ENCODE assay signal across 18 mouse cellular contexts in genomic region chr13:20793901-20794300, GRCm38 (mm10). TPM values are rescaled to one million over a fixed set of nuclear protein-coding genes. Genes with fewer than 3 reads are reported as not detected.
A peak's percentile ranks its signal among the peaks of the same experiment; 100 is the strongest.
DNase-seq lines count a peak whose midpoint lies in the region; TF ChIP-seq lines count a peak whose summit lies in the region.
"Had no signal": no experiment of that assay in that cellular context is flagged by ENCODE, and none has a peak within 500 bp of the region (broad histone marks: within the 10 kb centered on the region; RNA-seq: fewer than 3 reads in every experiment).

TSS of gene Aoah (plus strand) at chr13:20794113.

- peak; percentile 7 for DNase-seq in heart, adult 8-10 months (ENCODE audit: low spot score)
- DNase-seq in heart, postnatal 25 days (ENCODE audit: low spot score) = no peak
- no peak for DNase-seq in lung, adult 2 months
- no peak for DNase-seq in lung, adult 18-20 months
- peak; percentile 57 for DNase-seq in kidney, postnatal 14 days
- peak; percentile 27 to 59 for DNase-seq in natural killer cell, adult 2 months (ENCODE audit: low spot score in 2 of 2)
- no peak for DNase-seq in ovary, postnatal 10 days (ENCODE audit: low spot score)
- no peak for DNase-seq in ovary, adult 18-20 months (ENCODE audit: low spot score)
- DNase-seq: adrenal gland, postnatal 10 days; B cell, adult 2 months; cerebellum, postnatal 14 days; layer of hippocampus, postnatal 36 days; right cerebral cortex, postnatal 25 days; thymus, adult 2 months had no signal

- TF ChIP-seq POLR2A in lung, adult 2 months (IDR thresholded peaks at IDR 0.05; ENCODE audit: borderline replicate concordance, extremely low read depth, low read depth, low read length) = no peak

- H3K4me3 ChIP-seq in lung, adult 2 months (replicated peaks; ENCODE audit: extremely low read depth, low read depth, low read length) = peak within 1 kb of the TSS; percentile 27
- H3K4me3 ChIP-seq: embryonic facial prominence, embryonic 13.5 days; heart, embryonic 13.5 days; intestine, embryonic 15.5 days; limb, embryonic 15.5 days had no signal

- TF ChIP-seq CTCF in lung, adult 2 months (IDR thresholded peaks at IDR 0.05; ENCODE audit: insufficient read depth, low read length) = no peak

- no peaks in the 10 kb centered on the region for H3K4me1 ChIP-seq in lung, adult 2 months (ENCODE audit: control insufficient read depth, insufficient read depth, low read length)
- H3K4me1 ChIP-seq: embryonic facial prominence, embryonic 13.5 days; heart, embryonic 13.5 days; intestine, embryonic 15.5 days; limb, embryonic 15.5 days had no signal

- intact Hi-C loops in heart, postnatal 25 days (cut with DNase I) = no loop called here

- 45% methylated on average over 4 of the region's 4 CpGs for WGBS in lung, adult 2 months

RNA-seq across cellular contexts. Expression of gene Aoah, which starts in this region (rescaled TPM):
- 1 to 10 TPM in 1 of 4 experiments, under 1 TPM in 3; 0.63 to 1.0 (median 0.83) TPM for total RNA-seq in heart, adult 8-10 months (2022)
- 1 to 10 TPM in 1 of 2 experiments, under 1 TPM in 1; 0.89 to 1.0 TPM for total RNA-seq in heart, postnatal 25 days (2021)
- polyA plus RNA-seq in lung, adult 2 months (2012; rRNA removed) = 0.53 and 0.66 TPM in 2 replicates

Comparison
In these comparisons a context has a peak if more than half of its experiments do, and no peak if none do; other contexts are left out.
1. DNase-seq: peak in heart, adult 8-10 months (single experiment), kidney, postnatal 14 days (single experiment) and natural killer cell, adult 2 months (2 of 2); none in heart, postnatal 25 days (single experiment), lung, adult 2 months (single experiment), lung, adult 18-20 months (0 of 2), ovary, postnatal 10 days (single experiment) and ovary, adult 18-20 months (single experiment).